Mouse (Mus musculus) adipocyte (in vitro differentiated cells): ENCODE data around the gene Smarcd2.
"Not testable (repeated sequence)": the region's sequence is repeated elsewhere in the genome, so short reads cannot be mapped to it uniquely, and the experiment has no call there.

Experiments
- DNase-seq: peaks from one replicate; pipeline ENCODE4 v3.0.0-alpha.2; 2016; ENCODE audit warnings: low spot score

Gene Smarcd2

GRCm38 (mm10) chr11:106233978-106234377 is 38.8 kb downstream of the Smarcd2 start:
- not testable (repeated sequence) for DNase-seq

GRCm38 (mm10) chr11:106220603-106221002 is 52.2 kb downstream of the Smarcd2 start:
- DNase-seq, result no peak

DNA sequence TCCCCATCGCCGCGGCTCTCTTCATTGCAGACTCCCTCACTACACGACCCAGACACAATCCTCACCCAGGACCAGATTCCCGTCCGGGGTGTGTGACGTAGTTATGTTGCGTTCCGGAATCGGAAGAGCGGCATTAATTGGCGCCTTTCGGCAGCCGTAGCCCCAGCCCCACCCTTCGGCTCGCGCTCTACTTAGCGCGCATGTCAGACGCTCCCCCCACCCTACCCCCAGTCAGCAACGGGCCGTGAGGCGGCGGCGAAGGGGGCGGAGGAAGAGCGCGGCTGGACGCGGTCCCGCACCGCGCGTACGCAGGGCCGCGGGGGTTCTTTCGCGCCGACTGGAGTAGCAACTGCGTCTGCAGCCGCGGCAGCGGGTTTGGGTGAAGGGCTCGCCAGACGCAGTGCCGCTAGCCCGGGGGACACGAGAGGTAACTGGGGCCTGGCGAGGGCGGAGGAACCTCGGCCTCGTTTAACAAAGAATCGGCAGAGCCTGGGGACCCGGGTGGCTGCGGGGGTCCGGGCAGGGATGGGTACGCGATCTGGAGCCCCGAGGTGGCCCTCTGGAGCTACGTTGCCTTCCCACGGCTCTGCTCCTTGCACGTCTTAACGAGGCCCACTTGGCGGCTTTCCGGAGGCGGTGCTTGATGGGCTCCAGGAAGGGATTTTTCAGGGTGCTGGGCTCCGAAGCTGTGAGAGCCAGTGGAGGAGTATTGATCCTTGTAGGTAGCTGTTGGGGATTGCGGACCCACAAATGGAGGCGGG is 55.9 kb downstream of the Smarcd2 start, which contains the start of gene Ddx42:
TSS of gene Ddx42 (plus strand) at position 197 of the 761 bp plus-strand sequence.
- DNase-seq, result peak; percentile 98

DNA sequence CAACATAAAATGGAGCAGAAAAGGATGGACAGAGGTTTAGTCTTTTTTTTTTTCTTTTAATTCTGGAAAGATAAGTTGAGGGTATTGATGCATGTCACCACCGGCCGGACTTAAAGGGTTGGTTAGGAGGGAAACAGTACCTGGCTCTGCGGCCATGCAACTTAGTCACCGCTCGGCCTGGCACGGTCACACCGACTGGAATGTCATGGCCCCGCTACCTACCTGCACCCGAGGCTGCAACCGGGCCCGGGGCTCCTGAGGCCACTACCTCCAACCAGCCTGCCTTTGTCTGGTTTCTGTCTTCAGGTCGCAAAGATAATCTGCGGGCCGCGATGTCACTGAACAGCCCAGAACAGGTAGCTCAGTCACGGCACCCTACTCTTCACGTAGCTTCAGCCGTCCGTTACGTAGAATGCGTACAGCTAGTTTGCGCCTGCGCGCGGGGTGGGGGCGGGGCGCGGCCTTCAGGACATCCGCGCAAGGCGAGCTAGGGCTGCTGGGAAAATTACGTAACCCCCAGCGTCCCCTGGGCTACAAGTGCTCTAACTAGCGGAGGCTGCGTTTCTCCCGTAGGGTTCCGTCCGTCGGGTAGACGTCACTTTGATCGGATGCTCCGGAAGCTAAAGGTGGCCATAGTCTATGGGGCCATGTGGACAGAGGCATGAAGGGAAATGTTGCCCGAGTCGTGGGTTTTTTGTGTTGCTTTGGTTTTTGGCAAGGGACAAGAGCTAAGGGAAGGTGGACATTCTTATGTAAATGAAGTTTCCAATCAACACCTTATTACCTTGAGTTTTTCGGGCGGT is 56.6 kb downstream of the Smarcd2 start, which contains the start of gene Ccdc47:
TSS of gene Ccdc47 (minus strand) at position 418 of the 803 bp plus-strand sequence.
- peak; percentile 100 for DNase-seq

DNA sequence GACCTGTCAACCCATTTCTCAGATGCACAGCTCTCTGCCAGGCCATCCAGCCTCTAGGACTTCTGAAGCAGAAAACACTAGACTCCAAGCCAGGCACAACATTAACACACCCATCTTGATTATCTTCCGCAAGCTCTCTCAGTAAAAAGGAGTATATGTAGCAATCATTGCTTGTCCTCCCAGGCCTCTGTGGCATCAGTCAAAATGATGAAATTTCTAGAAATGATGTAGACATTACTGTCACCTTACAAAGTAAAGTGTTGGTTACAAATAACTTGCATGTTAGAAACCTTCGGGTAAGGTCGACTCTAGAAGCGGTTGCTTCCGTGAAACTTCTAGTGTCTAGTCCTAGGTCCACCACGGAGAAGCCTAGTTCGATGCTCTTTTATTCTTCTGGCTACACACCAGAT is 57.3 kb downstream of the Smarcd2 start:
- peak; percentile 58 for DNase-seq

GRCm38 (mm10) chr11:106214856-106215255 is 57.9 kb downstream of the Smarcd2 start:
- no peak for DNase-seq
